Mouse (Mus musculus): ENCODE results near the gene Ppp1r26. TPM values are rescaled to one million over a fixed set of nuclear protein-coding genes. Genes with fewer than 3 reads are reported as not detected.

Ppp1r26 gene
- polyA plus RNA-seq, 1 experiment from 2014 or later, result 2.3 TPM

GRCm38 (mm10) chr2:28496671-28497070, 50.1 kb downstream of the Ppp1r26 start, which contains the start of gene Gbgt1:
TSS of gene Gbgt1 (plus strand) at chr2:28496891.
- Histone ChIP-seq H3K27ac (ENCODE audit: low read depth, low read length) (no peak within 1 kb of the TSS), H3K4me3 (ENCODE audit: low read depth, low read length) (no peak within 1 kb of the TSS), H3K4me1 (ENCODE audit: control insufficient read depth, insufficient read depth, low read length) (no peaks in the 10 kb centered on the region), H3K27me3 (ENCODE audit: control insufficient read depth, insufficient read depth, low read length) (no peaks in the 10 kb centered on the region), H3K9ac (ENCODE audit: low read depth, low read length) (no peak within 1 kb of the TSS), H3K9me3 (replicated peaks; ENCODE audit: control insufficient read depth, low read length) (no peaks in the 10 kb centered on the region), H3K36me3 (ENCODE audit: control insufficient read depth, insufficient read depth, low read length) (no peaks in the 10 kb centered on the region), H3K4me2 (no peak within 1 kb of the TSS)
- ATAC-seq (replicated peaks; ENCODE audit: insufficient number of reproducible peaks, low FRiP score, low TSS enrichment), result no peak
- 76% methylated on average over 5 of the region's 5 CpGs for WGBS (ENCODE audit: insufficient replicate concordance)

- no peaks in the 10 kb centered on the region for H3K9me3 ChIP-seq (replicated peaks; ENCODE audit: control insufficient read depth, low read length)
- no peak for ATAC-seq (replicated peaks; ENCODE audit: insufficient number of reproducible peaks, low FRiP score, low TSS enrichment)
- no peaks in the 10 kb centered on the region for H3K36me3 ChIP-seq (ENCODE audit: control insufficient read depth, insufficient read depth, low read length)
- no peaks in the 10 kb centered on the region for H3K4me1 ChIP-seq (ENCODE audit: control insufficient read depth, insufficient read depth, low read length)
- H3K4me2 ChIP-seq, result no peak overlapping the region
- WGBS (ENCODE audit: insufficient replicate concordance), result 84% methylated on average over 5 of the region's 5 CpGs
- no peak overlapping the region for H3K27ac ChIP-seq (ENCODE audit: low read depth, low read length)
- H3K9ac ChIP-seq (ENCODE audit: low read depth, low read length), result no peak overlapping the region
- H3K27me3 ChIP-seq (ENCODE audit: control insufficient read depth, insufficient read depth, low read length), result no peaks in the 10 kb centered on the region
- no peak overlapping the region for H3K4me3 ChIP-seq (ENCODE audit: low read depth, low read length)
Observed at GRCm38 (mm10) chr2:28497561-28497960, 51.0 kb downstream of the Ppp1r26 start.

- no peaks in the 10 kb centered on the region for H3K4me1 ChIP-seq (ENCODE audit: control insufficient read depth, insufficient read depth, low read length)
- H3K27me3 ChIP-seq (ENCODE audit: control insufficient read depth, insufficient read depth, low read length), result no peaks in the 10 kb centered on the region
- WGBS (ENCODE audit: insufficient replicate concordance), result 53% methylated on average over 4 of the region's 4 CpGs
- no peaks in the 10 kb centered on the region for H3K9me3 ChIP-seq (replicated peaks; ENCODE audit: control insufficient read depth, low read length)
- ATAC-seq (replicated peaks; ENCODE audit: insufficient number of reproducible peaks, low FRiP score, low TSS enrichment), result no peak
- H3K9ac ChIP-seq (ENCODE audit: low read depth, low read length), result no peak overlapping the region
- H3K36me3 ChIP-seq (ENCODE audit: control insufficient read depth, insufficient read depth, low read length), result no peaks in the 10 kb centered on the region
- H3K27ac ChIP-seq (ENCODE audit: low read depth, low read length), result no peak overlapping the region
- H3K4me2 ChIP-seq, result no peak overlapping the region
- no peak overlapping the region for H3K4me3 ChIP-seq (ENCODE audit: low read depth, low read length)
Observed at GRCm38 (mm10) chr2:28498431-28498830, 51.8 kb downstream of the Ppp1r26 start.

GRCm38 (mm10) chr2:28502987-28503386, 56.4 kb downstream of the Ppp1r26 start:
- no peak overlapping the region for H3K9ac ChIP-seq (ENCODE audit: low read depth, low read length)
- H3K27ac ChIP-seq (ENCODE audit: low read depth, low read length), result no peak overlapping the region
- H3K4me3 ChIP-seq (ENCODE audit: low read depth, low read length), result no peak overlapping the region
- no peaks in the 10 kb centered on the region for H3K27me3 ChIP-seq (ENCODE audit: control insufficient read depth, insufficient read depth, low read length)
- no peaks in the 10 kb centered on the region for H3K4me1 ChIP-seq (ENCODE audit: control insufficient read depth, insufficient read depth, low read length)
- no peaks in the 10 kb centered on the region for H3K9me3 ChIP-seq (replicated peaks; ENCODE audit: control insufficient read depth, low read length)
- 80% methylated on average over 10 of the region's 10 CpGs for WGBS (ENCODE audit: insufficient replicate concordance)
- no peak overlapping the region for H3K4me2 ChIP-seq
- ATAC-seq (replicated peaks; ENCODE audit: insufficient number of reproducible peaks, low FRiP score, low TSS enrichment), result no peak
- no peaks in the 10 kb centered on the region for H3K36me3 ChIP-seq (ENCODE audit: control insufficient read depth, insufficient read depth, low read length)

- H3K9me3 ChIP-seq (replicated peaks; ENCODE audit: control insufficient read depth, low read length), result no peaks in the 10 kb centered on the region
- H3K36me3 ChIP-seq (ENCODE audit: control insufficient read depth, insufficient read depth, low read length), result no peaks in the 10 kb centered on the region
- H3K4me2 ChIP-seq, result no peak overlapping the region
- no peaks in the 10 kb centered on the region for H3K4me1 ChIP-seq (ENCODE audit: control insufficient read depth, insufficient read depth, low read length)
- no peak overlapping the region for H3K27ac ChIP-seq (ENCODE audit: low read depth, low read length)
- H3K27me3 ChIP-seq (ENCODE audit: control insufficient read depth, insufficient read depth, low read length), result no peaks in the 10 kb centered on the region
- H3K9ac ChIP-seq (ENCODE audit: low read depth, low read length), result no peak overlapping the region
- H3K4me3 ChIP-seq (ENCODE audit: low read depth, low read length), result no peak overlapping the region
- ATAC-seq (replicated peaks; ENCODE audit: insufficient number of reproducible peaks, low FRiP score, low TSS enrichment), result no peak
- 84% methylated on average over 13 of the region's 13 CpGs for WGBS (ENCODE audit: insufficient replicate concordance)
Observed at GRCm38 (mm10) chr2:28504676-28505075, 58.1 kb downstream of the Ppp1r26 start.

Other genes starting within 250 kb of the Ppp1r26 start
- gene 1700007K13Rik, start 19.5 kb downstream of the Ppp1r26 start, polyA plus RNA-seq (2014; fragmentation: Nextera tagmentation; extraction: Ambion mirVana), result 0.40 TPM in 1 of 2 replicates, not detected in the other
- gene Mrps2, start 21.3 kb downstream of the Ppp1r26 start, polyA plus RNA-seq (2014; fragmentation: Nextera tagmentation; extraction: Ambion mirVana), result 60.6 and 63.9 TPM in 2 replicates
- gene Gbgt1, start 50.1 kb downstream of the Ppp1r26 start, polyA plus RNA-seq (2014; fragmentation: Nextera tagmentation; extraction: Ambion mirVana), result 0.17 and 0.27 TPM in 2 replicates
- gene Gm10134, start 59.3 kb downstream of the Ppp1r26 start, polyA plus RNA-seq (2014; fragmentation: Nextera tagmentation; extraction: Ambion mirVana), result not detected in 2 replicates
- 12.2 and 12.5 TPM in 2 replicates for gene Ralgds, start 66.3 kb downstream of the Ppp1r26 start, polyA plus RNA-seq (2014; fragmentation: Nextera tagmentation; extraction: Ambion mirVana)
- not detected in 2 replicates for gene Cel, start 116.6 kb downstream of the Ppp1r26 start, polyA plus RNA-seq (2014; fragmentation: Nextera tagmentation; extraction: Ambion mirVana)
- gene Gtf3c5, start 137.0 kb downstream of the Ppp1r26 start, polyA plus RNA-seq (2014; fragmentation: Nextera tagmentation; extraction: Ambion mirVana), result 22.5 and 23.3 TPM in 2 replicates
- gene Gfi1b, start 175.2 kb downstream of the Ppp1r26 start, polyA plus RNA-seq (2014; fragmentation: Nextera tagmentation; extraction: Ambion mirVana), result 7.6 and 10.9 TPM in 2 replicates
- 14.2 and 16.2 TPM in 2 replicates for gene Tsc1, start 194.4 kb downstream of the Ppp1r26 start, polyA plus RNA-seq (2014; fragmentation: Nextera tagmentation; extraction: Ambion mirVana)

All from heart, embryonic 11.5 days (tissue).